Mouse (Mus musculus) heart, adult 2 months (tissue): ENCODE data around the gene Zkscan6. TPM values are rescaled to one million over a fixed set of nuclear protein-coding genes. Genes with fewer than 3 reads are reported as not detected.

Experiments used
- DNase-seq, 2 experiments: peaks; one replicate each; pipeline ENCODE4 v3.0.0; 2021
- H3K27ac ChIP-seq: fragments of 200-600 bp; 2 replicates; pipeline ENCODE4 v1.8.1; 2022
- H3K27me3 ChIP-seq: fragments of 200-500 bp; 2 replicates; pipeline ENCODE4 v1.6.1; 2012; ENCODE audit warnings: mild to moderate bottlenecking, low read length, inconsistent platforms, mixed read lengths; ENCODE audit not compliant: control insufficient read depth, insufficient read depth
- H3K36me3 ChIP-seq: fragments of 200-500 bp; 2 replicates; pipeline ENCODE4 v1.6.1; 2012; ENCODE audit warnings: low read length, inconsistent platforms; ENCODE audit not compliant: control insufficient read depth, insufficient read depth
- H3K4me1 ChIP-seq: fragments of 200-500 bp; 2 replicates; pipeline ENCODE4 v1.6.1; 2011; ENCODE audit warnings: low read length; ENCODE audit not compliant: control insufficient read depth, insufficient read depth
- H3K4me3 ChIP-seq: fragments of 200-600 bp; 2 replicates; pipeline ENCODE4 v1.8.1; 2022
- H3K79me2 ChIP-seq: fragments of 200-500 bp; replicated peaks from 2 replicates; pipeline ENCODE4 v1.6.1; 2012; ENCODE audit warnings: mild to moderate bottlenecking, inconsistent platforms, low read length, moderate library complexity, mixed read lengths; ENCODE audit not compliant: control insufficient read depth, insufficient read depth
- H3K9ac ChIP-seq: fragments of 200-500 bp; 2 replicates; pipeline ENCODE4 v1.6.1; 2012; ENCODE audit warnings: low read depth, mild to moderate bottlenecking, control low read depth, inconsistent platforms, low read length, mixed read lengths
- CTCF ChIP-seq: fragments of 200-600 bp; IDR thresholded peaks from 2 replicates; pipeline ENCODE4 v1.8.1; 2022; ENCODE audit warnings: antibody characterized with exemption, mild to moderate bottlenecking, moderate library complexity
- EP300 ChIP-seq: fragments of 200-500 bp; IDR thresholded peaks from 2 replicates; pipeline ENCODE4 v1.6.1; 2011; ENCODE audit warnings: low read depth, low read length, control low read depth; ENCODE audit not compliant: insufficient read depth
- POLR2A ChIP-seq: fragments of 200-500 bp; IDR thresholded peaks from 2 replicates; pipeline ENCODE4 v1.6.1; 2011; ENCODE audit warnings: mild to moderate bottlenecking, low read depth, low read length, control low read depth; ENCODE audit not compliant: insufficient read depth
- WGBS: fragments of 180-500 bp; shearing (Covaris S2); methylation state at CpG from one replicate; pipeline ENCODE4 v1.1.7; 2018; 5-methylcytosine and 5-hydroxymethylcytosine counted together
- intact Hi-C: fragments of 180-260 bp; cut with DNase I; formaldehyde crosslinking; loops from one replicate; pipeline ENCODE4 v1.15.1; 2025
- polyA plus RNA-seq: library from polyadenylated mRNA; depleted of rRNA; stranded (reverse); fragments of >200 nt; gene quantifications from 2 replicates; pipeline ENCODE4 v1.2.3, GENCODE M21; 2012
- total RNA-seq, 2 experiments: library from RNA; stranded (reverse); gene quantifications; 2 replicates each; pipeline ENCODE4 v1.2.3; 2021

Zkscan6 gene
- total and polyA plus RNA-seq, 3 experiments: 2.1 to 4.4 (median 4.2) TPM

DNA sequence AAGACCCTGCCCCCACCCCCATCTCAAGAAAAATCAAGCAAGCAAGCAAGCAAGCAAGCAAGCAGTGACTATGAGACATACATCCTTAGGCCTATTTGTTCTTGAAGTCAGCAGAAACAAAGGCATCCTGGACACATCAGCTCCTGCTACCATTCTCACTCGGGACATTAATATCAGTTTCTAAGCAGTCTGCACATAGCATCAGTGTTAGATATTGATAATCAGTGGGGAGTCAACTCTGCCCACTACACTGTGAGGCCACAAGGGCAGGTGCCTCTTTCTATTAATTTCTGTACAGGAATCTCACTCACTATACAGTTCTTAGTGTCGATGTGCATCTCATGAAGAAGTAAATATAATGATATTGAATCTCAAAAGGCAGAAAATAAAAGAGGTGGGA lies 33.4 kb upstream of the Zkscan6 start:
- WGBS: 58% methylated on average over 2 of the region's 2 CpGs
- Histone ChIP-seq H3K9ac (no peak overlapping the region), H3K4me3 (no peak overlapping the region), H3K27me3 (no peaks in the 10 kb centered on the region), H3K79me2 (no peaks in the 10 kb centered on the region; the same call in 1 of the 2 replicates), H3K36me3 (peaks cover 16% of the 10 kb centered on the region), H3K27ac (no peak overlapping the region), H3K4me1 (peaks cover 8% of the 10 kb centered on the region)
- no peak for TF ChIP-seq CTCF
- intact Hi-C loops: no loop called here
- no peak for DNase-seq

DNA sequence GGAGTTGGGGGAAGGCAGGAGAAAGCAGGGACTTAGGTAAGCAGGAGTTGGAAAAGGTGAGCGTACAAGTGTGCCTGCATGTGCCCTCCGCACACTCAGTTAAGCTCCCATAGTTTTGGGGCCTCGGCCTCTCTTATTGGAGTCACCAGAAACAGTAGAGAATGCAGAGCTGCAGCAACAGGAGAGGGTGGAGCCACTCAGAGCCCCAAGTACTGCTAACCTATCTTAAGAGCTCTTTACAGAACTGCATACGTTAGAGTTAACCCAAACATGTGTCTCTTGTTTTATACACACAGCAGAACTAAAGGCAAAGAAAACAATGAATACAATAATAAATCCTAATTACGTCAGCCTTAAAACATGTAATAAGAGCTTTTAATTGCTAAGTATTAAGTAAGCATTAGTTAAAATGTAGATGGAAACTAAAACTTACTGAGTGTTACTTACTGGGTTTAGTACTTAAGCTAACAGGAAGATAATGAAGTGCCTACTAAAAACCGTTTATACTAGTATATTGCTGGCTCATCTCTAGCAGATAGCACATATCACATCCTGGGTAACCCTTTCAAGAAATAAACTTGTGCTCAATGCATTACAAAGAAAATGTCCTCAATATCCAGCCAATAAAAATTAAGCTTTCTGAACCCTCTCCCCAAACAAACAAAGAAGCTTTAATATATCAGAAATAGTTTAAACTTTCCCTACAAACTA lies 32.9 kb upstream of the Zkscan6 start:
- Histone ChIP-seq H3K4me1 (peaks cover 7% of the 10 kb centered on the region), H3K79me2 (no peaks in the 10 kb centered on the region; the same call in 1 of the 2 replicates)

DNA sequence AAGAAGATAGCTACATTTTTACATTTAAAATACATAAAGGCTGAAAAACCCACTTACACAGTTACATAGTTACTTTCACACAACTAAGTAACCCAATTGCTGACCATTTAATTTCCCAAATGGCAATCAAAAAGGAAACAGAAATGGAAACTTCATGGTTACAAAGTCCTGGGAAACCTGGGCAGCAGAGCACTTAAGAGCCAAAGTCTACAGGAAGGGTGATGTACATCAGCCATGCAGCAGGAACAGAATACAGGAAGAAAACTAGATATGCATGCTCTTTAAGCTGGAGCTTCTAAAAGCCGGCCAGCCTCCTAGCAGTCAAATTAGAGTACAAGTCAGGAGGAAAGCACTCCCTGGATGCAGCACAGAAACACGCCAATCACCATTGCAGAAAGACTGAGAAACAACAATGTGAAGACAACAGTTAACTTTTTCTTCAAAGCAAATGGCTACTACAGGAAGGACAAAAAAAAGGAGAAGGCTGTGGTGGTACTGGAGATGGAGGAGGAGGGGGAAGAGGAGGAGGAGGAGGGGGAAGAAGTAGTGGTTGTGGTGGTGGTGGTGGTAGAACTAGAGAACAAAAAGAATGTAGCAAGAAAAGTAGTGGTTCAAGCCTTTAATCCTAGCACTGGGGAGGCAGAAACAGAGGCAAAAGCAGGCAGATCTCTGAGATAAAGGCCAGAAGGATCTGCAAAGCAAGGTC lies 29.9 kb upstream of the Zkscan6 start:
- peaks cover 3% of the 10 kb centered on the region; the same call in 1 of the 2 replicates for H3K79me2 ChIP-seq
- peaks cover 24% of the 10 kb centered on the region for H3K36me3 ChIP-seq
- H3K27me3 ChIP-seq: no peaks in the 10 kb centered on the region
- TF ChIP-seq CTCF (no peak), EP300 (no peak), POLR2A (no peak)
- no peak overlapping the region for H3K27ac ChIP-seq
- DNase-seq: no peak
- intact Hi-C loops: no loop called here
- H3K4me3 ChIP-seq: no peak overlapping the region
- peaks cover 10% of the 10 kb centered on the region for H3K4me1 ChIP-seq
- WGBS: 35% methylated on average over 2 of the region's 2 CpGs
- H3K9ac ChIP-seq: no peak overlapping the region

More for the DNA sequence above, 32.9 kb upstream of the Zkscan6 start:
- no peak overlapping the region for H3K27ac ChIP-seq
- intact Hi-C loops: no loop called here
- 74% methylated on average over 6 of the region's 6 CpGs for WGBS
- no peak for DNase-seq
- no peak overlapping the region for H3K4me3 ChIP-seq
- no peak overlapping the region for H3K9ac ChIP-seq
- H3K36me3 ChIP-seq: peaks cover 20% of the 10 kb centered on the region
- no peaks in the 10 kb centered on the region for H3K27me3 ChIP-seq
- TF ChIP-seq CTCF (no peak), EP300 (no peak), POLR2A (no peak)

DNA sequence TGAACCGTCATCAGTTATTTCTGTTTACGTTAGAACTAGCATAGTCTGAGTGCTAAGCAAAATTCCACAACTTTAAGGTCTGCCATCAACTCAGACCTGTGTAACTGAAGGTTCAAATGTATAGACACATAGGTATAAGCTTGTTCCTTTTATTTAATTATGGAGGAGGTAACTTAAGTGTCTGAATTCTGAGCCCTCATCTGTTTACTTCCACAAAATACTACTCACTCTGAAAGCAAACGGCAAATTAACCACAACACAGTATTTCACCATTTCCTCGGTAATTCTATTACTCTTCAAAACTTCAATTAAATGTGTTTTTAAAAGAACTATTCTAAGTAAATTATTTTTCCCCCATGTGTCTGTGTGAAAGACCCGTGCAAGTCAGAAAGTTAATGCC lies 29.2 kb upstream of the Zkscan6 start:
- DNase-seq: no peak

DNA sequence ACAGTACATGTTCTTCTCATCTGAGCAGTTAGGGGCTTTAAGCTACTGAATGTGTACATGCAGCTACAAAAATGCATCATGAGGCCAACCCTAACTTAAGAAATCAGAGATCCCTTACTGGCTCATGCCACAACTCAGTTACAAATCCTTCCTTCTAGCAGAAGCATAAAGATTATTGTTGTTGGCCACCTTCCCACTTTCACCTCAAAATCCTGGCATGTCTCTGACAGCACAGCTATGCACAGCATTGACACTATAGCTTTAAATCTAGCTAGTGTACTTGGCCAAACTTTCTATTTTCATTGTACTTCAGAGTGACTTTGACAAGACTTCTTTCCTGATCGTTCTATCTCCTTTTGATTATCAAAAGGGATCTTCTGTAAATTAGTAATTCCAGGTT lies 27.9 kb upstream of the Zkscan6 start:
- DNase-seq: no peak
- H3K4me1 ChIP-seq: peaks cover 10% of the 10 kb centered on the region
- intact Hi-C loops: no loop called here
- 16% methylated on average over 1 of the region's 1 CpGs for WGBS
- H3K4me3 ChIP-seq: no peak overlapping the region
- no peaks in the 10 kb centered on the region for H3K27me3 ChIP-seq
- H3K9ac ChIP-seq: no peak overlapping the region
- TF ChIP-seq CTCF (no peak), EP300 (no peak), POLR2A (no peak)
- H3K36me3 ChIP-seq: peaks cover 24% of the 10 kb centered on the region
- H3K27ac ChIP-seq: no peak overlapping the region
- H3K79me2 ChIP-seq: peaks cover 6% of the 10 kb centered on the region; the same call in 1 of the 2 replicates

More for the DNA sequence above, 29.2 kb upstream of the Zkscan6 start:
- TF ChIP-seq POLR2A: no peak
- TF ChIP-seq CTCF: no peak
- TF ChIP-seq EP300: no peak
- Histone ChIP-seq H3K4me3 (no peak overlapping the region), H3K79me2 (peaks cover 3% of the 10 kb centered on the region; the same call in 1 of the 2 replicates), H3K27me3 (no peaks in the 10 kb centered on the region), H3K4me1 (peaks cover 10% of the 10 kb centered on the region), H3K9ac (no peak overlapping the region), H3K27ac (no peak overlapping the region), H3K36me3 (peaks cover 24% of the 10 kb centered on the region)
- intact Hi-C loops: no loop called here
- 64% methylated on average over 5 of the region's 5 CpGs for WGBS

DNA sequence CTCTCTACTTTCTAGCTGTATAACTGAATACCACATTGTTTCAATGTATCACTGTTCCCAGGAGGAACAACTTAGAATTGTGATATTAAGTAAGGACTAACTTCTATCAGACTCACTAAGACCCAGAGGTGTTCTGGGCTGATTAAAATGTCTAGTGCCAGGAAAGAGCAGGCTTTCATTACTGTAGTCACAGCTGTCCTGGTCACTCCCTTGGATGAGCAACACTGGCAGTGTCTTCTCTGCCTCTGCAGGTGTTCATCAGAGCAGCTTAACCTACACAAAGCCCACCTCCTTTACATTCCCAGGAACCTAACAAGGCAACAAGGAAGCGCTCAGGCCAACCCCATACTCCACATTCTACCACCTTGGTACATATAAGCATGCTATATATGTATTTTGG lies 27.4 kb upstream of the Zkscan6 start:
- Histone ChIP-seq H3K79me2 (peaks cover 6% of the 10 kb centered on the region; the same call in 1 of the 2 replicates), H3K9ac (no peak overlapping the region), H3K4me3 (no peak overlapping the region), H3K27me3 (no peaks in the 10 kb centered on the region), H3K27ac (no peak overlapping the region), H3K36me3 (peaks cover 26% of the 10 kb centered on the region), H3K4me1 (peaks cover 10% of the 10 kb centered on the region)
- TF ChIP-seq EP300: no peak
- no peak for TF ChIP-seq CTCF
- no peak for TF ChIP-seq POLR2A
- DNase-seq: no peak
- WGBS: 97% methylated on average over 1 of the region's 1 CpGs
- intact Hi-C loops: no loop called here
